Mouse (Mus musculus): ENCODE results near the gene Mapk1ip1. TPM values are rescaled to one million over a fixed set of nuclear protein-coding genes. Genes with fewer than 3 reads are reported as not detected.
A peak's percentile ranks its signal among the peaks of the same experiment; 100 is the strongest.

Gene Mapk1ip1
- total RNA-seq, 1 experiment: 11.0 TPM

GRCm38 (mm10) chr7:138835028-138835427 lies 11.0 kb downstream of the Mapk1ip1 start:
- Histone ChIP-seq H3K27ac (ENCODE audit: insufficient read depth, low read depth, low read length, poor library complexity, severe bottlenecking) (no peak overlapping the region; the same call in 1 of the 2 replicates), H3K4me1 (ENCODE audit: control insufficient read depth in 2 of 2, insufficient read depth in 2 of 2, low read length in 2 of 2, poor library complexity in 1 of 2) (no peaks in the 10 kb centered on the region), H3K9ac (ENCODE audit: insufficient read depth, low read depth, low read length, poor library complexity, severe bottlenecking) (no peak overlapping the region), H3K9me3 (ENCODE audit: control insufficient read depth, insufficient read depth, low read depth, low read length) (no peaks in the 10 kb centered on the region), H3K4me3 (ENCODE audit: insufficient read depth in 1 of 2, low read depth in 1 of 2, low read length in 2 of 2, poor library complexity in 1 of 2, severe bottlenecking in 1 of 2) (no peak overlapping the region), H3K36me3 (ENCODE audit: control insufficient read depth, insufficient read depth, low read length, poor library complexity, severe bottlenecking) (peaks cover 12% of the 10 kb centered on the region)
- no peak for TF ChIP-seq ZC3H11A (IDR thresholded peaks at IDR 0.05; ENCODE audit: borderline replicate concordance, low read depth, low read length)
- 0 out of 2 replicates have a peak, but pooled peaks have one; percentile 42 for TF ChIP-seq ZNF384 (IDR thresholded peaks at IDR 0.05; ENCODE audit: low read depth, low read length)
- no peak for TF ChIP-seq HCFC1 (IDR thresholded peaks at IDR 0.05; ENCODE audit: borderline replicate concordance, insufficient read depth, low read length)
- no peak for TF ChIP-seq MAFK (IDR thresholded peaks at IDR 0.05; ENCODE audit: insufficient read depth, low read depth, low read length)
- TF ChIP-seq CHD2 (IDR thresholded peaks at IDR 0.05; ENCODE audit: low read depth, low read length): no peak
- in situ Hi-C loops (cut with MboI; ENCODE audit: low sequenced_read_pairs in 2 of 2, unreplicated experiment in 2 of 2): loop anchor here in 1 of 2 experiments (25.0 kb wide), 1 partner anchor 1348 kb away; no protein-coding TSS in a partner anchor
- no peak for DNase-seq (ENCODE audit: low read depth, low spot score)

DNA sequence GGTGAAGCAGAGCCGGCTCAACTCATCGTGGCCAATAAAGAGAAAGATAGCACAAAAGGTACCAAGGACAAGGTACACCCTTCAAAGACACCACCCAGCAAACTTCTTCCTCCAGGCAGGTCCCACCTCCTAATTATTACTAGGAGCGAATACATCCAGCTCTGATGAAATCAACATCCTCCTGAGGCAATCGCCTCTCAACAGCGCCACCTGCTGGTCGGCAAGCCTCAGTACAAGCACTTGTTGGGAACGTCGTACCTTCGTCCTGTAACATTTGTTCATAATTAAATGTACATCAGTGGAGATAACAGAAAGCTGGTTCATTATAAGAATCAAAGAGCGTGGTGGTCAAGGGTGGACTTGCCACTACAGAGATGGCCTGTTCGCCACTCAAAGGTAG lies 18.3 kb downstream of the Mapk1ip1 start:
- in situ Hi-C loops (cut with MboI; ENCODE audit: low sequenced_read_pairs in 2 of 2, unreplicated experiment in 2 of 2): loop anchor here in 1 of 2 experiments (25.0 kb wide), 1 partner anchor 1341 kb away; no protein-coding TSS in a partner anchor
- Histone ChIP-seq H3K36me3 (ENCODE audit: control insufficient read depth, insufficient read depth, low read length, poor library complexity, severe bottlenecking) (no peaks in the 10 kb centered on the region), H3K9me3 (ENCODE audit: control insufficient read depth, insufficient read depth, low read depth, low read length) (no peaks in the 10 kb centered on the region), H3K9ac (ENCODE audit: insufficient read depth, low read depth, low read length, poor library complexity, severe bottlenecking) (no peak overlapping the region), H3K4me3 (ENCODE audit: insufficient read depth in 1 of 2, low read depth in 1 of 2, low read length in 2 of 2, poor library complexity in 1 of 2, severe bottlenecking in 1 of 2) (no peak overlapping the region), H3K27ac (ENCODE audit: insufficient read depth, low read depth, low read length, poor library complexity, severe bottlenecking) (no peak overlapping the region), H3K4me1 (ENCODE audit: control insufficient read depth in 2 of 2, insufficient read depth in 2 of 2, low read length in 2 of 2, poor library complexity in 1 of 2) (no peaks in the 10 kb centered on the region)
- TF ChIP-seq ZC3H11A (IDR thresholded peaks at IDR 0.05; ENCODE audit: borderline replicate concordance, low read depth, low read length) (peak; percentile 67; the same call in 1 of the 2 replicates), CHD2 (IDR thresholded peaks at IDR 0.05; ENCODE audit: low read depth, low read length) (no peak), ZNF384 (IDR thresholded peaks at IDR 0.05; ENCODE audit: low read depth, low read length) (no peak), MAFK (IDR thresholded peaks at IDR 0.05; ENCODE audit: insufficient read depth, low read depth, low read length) (no peak), HCFC1 (IDR thresholded peaks at IDR 0.05; ENCODE audit: borderline replicate concordance, insufficient read depth, low read length) (no peak)
- peak; percentile 52 for DNase-seq (ENCODE audit: low read depth, low spot score)

GRCm38 (mm10) chr7:138824995-138825756 lies 20.9 kb downstream of the Mapk1ip1 start:
- TF ChIP-seq ZC3H11A (IDR thresholded peaks at IDR 0.05; ENCODE audit: borderline replicate concordance, low read depth, low read length) (no peak), MAFK (IDR thresholded peaks at IDR 0.05; ENCODE audit: insufficient read depth, low read depth, low read length) (no peak), HCFC1 (IDR thresholded peaks at IDR 0.05; ENCODE audit: borderline replicate concordance, insufficient read depth, low read length) (no peak), ZNF384 (IDR thresholded peaks at IDR 0.05; ENCODE audit: low read depth, low read length) (no peak), CHD2 (IDR thresholded peaks at IDR 0.05; ENCODE audit: low read depth, low read length) (no peak)
- Histone ChIP-seq H3K27ac (ENCODE audit: insufficient read depth, low read depth, low read length, poor library complexity, severe bottlenecking) (no peak overlapping the region), H3K36me3 (ENCODE audit: control insufficient read depth, insufficient read depth, low read length, poor library complexity, severe bottlenecking) (no peaks in the 10 kb centered on the region), H3K9ac (ENCODE audit: insufficient read depth, low read depth, low read length, poor library complexity, severe bottlenecking) (no peak overlapping the region), H3K4me1 (ENCODE audit: control insufficient read depth in 2 of 2, insufficient read depth in 2 of 2, low read length in 2 of 2, poor library complexity in 1 of 2) (no peaks in the 10 kb centered on the region), H3K9me3 (ENCODE audit: control insufficient read depth, insufficient read depth, low read depth, low read length) (no peaks in the 10 kb centered on the region), H3K4me3 (ENCODE audit: insufficient read depth in 1 of 2, low read depth in 1 of 2, low read length in 2 of 2, poor library complexity in 1 of 2, severe bottlenecking in 1 of 2) (no peak overlapping the region)
- no peak for DNase-seq (ENCODE audit: low read depth, low spot score)
- in situ Hi-C loops (cut with MboI; ENCODE audit: low sequenced_read_pairs in 2 of 2, unreplicated experiment in 2 of 2): loop anchor here in 1 of 2 experiments (25.0 kb wide), 1 partner anchor 1338 kb away; no protein-coding TSS in a partner anchor

DNA sequence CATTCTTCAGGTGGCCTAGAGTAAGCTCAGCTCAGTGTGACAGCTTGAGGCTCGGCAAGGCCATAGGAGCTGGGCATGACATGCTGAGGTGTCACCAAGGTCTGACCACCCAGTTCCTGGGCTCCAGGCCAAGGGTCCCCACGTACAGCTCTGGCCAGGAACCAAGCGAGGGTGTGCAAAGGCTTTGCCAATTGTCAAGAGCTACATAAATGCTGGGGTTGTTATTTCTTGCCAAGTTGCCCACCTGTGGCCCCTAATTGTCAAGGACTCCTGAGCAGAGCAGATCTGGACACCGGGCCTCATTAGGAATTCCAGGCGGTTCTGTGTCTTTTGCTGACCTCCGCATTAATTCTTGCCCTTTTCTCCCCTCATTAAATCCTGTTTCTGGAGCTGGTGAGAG lies 21.6 kb downstream of the Mapk1ip1 start:
- no peak overlapping the region for H3K27ac ChIP-seq (ENCODE audit: insufficient read depth, low read depth, low read length, poor library complexity, severe bottlenecking)
- no peak for DNase-seq (ENCODE audit: low read depth, low spot score)
- H3K4me3 ChIP-seq (ENCODE audit: insufficient read depth in 1 of 2, low read depth in 1 of 2, low read length in 2 of 2, poor library complexity in 1 of 2, severe bottlenecking in 1 of 2): no peak overlapping the region
- no peaks in the 10 kb centered on the region for H3K4me1 ChIP-seq (ENCODE audit: control insufficient read depth in 2 of 2, insufficient read depth in 2 of 2, low read length in 2 of 2, poor library complexity in 1 of 2)
- H3K9me3 ChIP-seq (ENCODE audit: control insufficient read depth, insufficient read depth, low read depth, low read length): no peaks in the 10 kb centered on the region
- in situ Hi-C loops (cut with MboI; ENCODE audit: low sequenced_read_pairs in 2 of 2, unreplicated experiment in 2 of 2): no loop called here
- H3K36me3 ChIP-seq (ENCODE audit: control insufficient read depth, insufficient read depth, low read length, poor library complexity, severe bottlenecking): no peaks in the 10 kb centered on the region
- TF ChIP-seq MAFK (IDR thresholded peaks at IDR 0.05; ENCODE audit: insufficient read depth, low read depth, low read length) (0 out of 2 replicates have a peak, but pooled peaks have one; percentile 20), HCFC1 (IDR thresholded peaks at IDR 0.05; ENCODE audit: borderline replicate concordance, insufficient read depth, low read length) (no peak)
- no peak overlapping the region for H3K9ac ChIP-seq (ENCODE audit: insufficient read depth, low read depth, low read length, poor library complexity, severe bottlenecking)
